Mouse (Mus musculus) midbrain, embryonic 14.5 days (tissue): ENCODE data around the gene Lipa. TPM values are rescaled to one million over a fixed set of nuclear protein-coding genes. Genes with fewer than 3 reads are reported as not detected.

Source experiments
- ATAC-seq: fragments of 200-750 bp; cut with Nextera tagmentation; 2 replicates; pipeline ENCODE4 v1.8.0; 2017; ENCODE audit warnings: moderate number of reproducible peaks, moderate library complexity; ENCODE audit not compliant: low FRiP score, low TSS enrichment
- DNase-seq: peaks from one replicate; pipeline ENCODE4 v3.0.0-alpha.2; 2015
- H3K27ac ChIP-seq: fragments of 300-500 bp; sonication (generic); replicated peaks from 2 replicates; pipeline ENCODE4 v1.5.1; 2014; ENCODE audit warnings: mild to moderate bottlenecking, low read depth, low read length, moderate library complexity
- H3K27me3 ChIP-seq: fragments of 300-500 bp; sonication (generic); 2 replicates; pipeline ENCODE4 v1.6.1; 2014; ENCODE audit warnings: low read length, control low read depth, mixed read lengths; ENCODE audit not compliant: control insufficient read depth, insufficient read depth
- H3K36me3 ChIP-seq: fragments of 300-500 bp; sonication (generic); 2 replicates; pipeline ENCODE4 v1.6.1; 2014; ENCODE audit warnings: low read length, control low read depth; ENCODE audit not compliant: control insufficient read depth, insufficient read depth
- H3K4me1 ChIP-seq: fragments of 300-500 bp; sonication (generic); 2 replicates; pipeline ENCODE4 v1.6.1; 2014; ENCODE audit warnings: mild to moderate bottlenecking, antibody characterized with exemption, low read length, control low read depth; ENCODE audit not compliant: control insufficient read depth, insufficient read depth
- H3K4me2 ChIP-seq: fragments of 300-500 bp; sonication (generic); 2 replicates; pipeline ENCODE4 v1.6.1; 2014; ENCODE audit warnings: mild to moderate bottlenecking, low read length, moderate library complexity
- H3K4me3 ChIP-seq: fragments of 300-500 bp; sonication (generic); replicated peaks from 2 replicates; pipeline ENCODE4 v1.5.1; 2014; ENCODE audit warnings: low read depth, low read length
- H3K9ac ChIP-seq: fragments of 300-500 bp; sonication (generic); replicated peaks from 2 replicates; pipeline ENCODE4 v1.6.1; 2014; ENCODE audit warnings: mild to moderate bottlenecking, low read length, moderate library complexity
- H3K9me3 ChIP-seq: fragments of 300-500 bp; sonication (generic); 2 replicates; pipeline ENCODE4 v1.6.1; 2016; ENCODE audit warnings: low read length, control low read depth, mixed read lengths; ENCODE audit not compliant: control insufficient read depth
- WGBS: fragments of 180-500 bp; shearing (Covaris S2); extraction: QIAGEN DNeasy Blood & Tissue Kit; methylation state at CpG from one replicate; pipeline ENCODE4 v1.1.7; 2014; 5-methylcytosine and 5-hydroxymethylcytosine counted together
- polyA plus RNA-seq: library from polyadenylated mRNA; unstranded; fragments of >200 nt; fragmentation: Nextera tagmentation; extraction: Ambion mirVana; gene quantifications from 2 replicates; pipeline ENCODE4 v1.2.1, GENCODE M21; 2014

Lipa gene
- polyA plus RNA-seq, 1 experiment from 2014 or later: 24.8 TPM

DNA sequence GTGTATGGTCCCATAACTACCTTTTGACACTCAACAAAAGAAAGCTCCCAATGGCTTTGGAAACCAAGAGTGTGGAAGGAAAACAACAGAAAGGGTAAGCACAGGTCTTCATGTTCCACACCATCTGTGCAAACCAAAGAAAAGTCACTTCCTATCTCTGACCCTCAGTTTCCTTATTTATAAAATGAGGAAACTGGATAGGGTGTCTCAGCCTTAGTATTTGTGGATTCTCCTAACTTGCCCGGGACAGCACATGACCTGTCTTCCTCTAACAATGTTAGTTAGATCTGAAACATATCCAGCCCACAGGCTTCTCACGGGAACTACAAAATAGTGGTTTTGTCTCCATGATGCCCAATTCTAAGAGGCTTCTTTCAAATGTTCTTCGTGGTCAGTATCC lies 62.8 kb downstream of the Lipa start:
- no peaks in the 10 kb centered on the region for H3K9me3 ChIP-seq
- no peaks in the 10 kb centered on the region for H3K4me1 ChIP-seq
- H3K4me3 ChIP-seq: no peak overlapping the region
- no peak overlapping the region for H3K9ac ChIP-seq
- no peak overlapping the region for H3K4me2 ChIP-seq
- DNase-seq: no peak
- H3K36me3 ChIP-seq: no peaks in the 10 kb centered on the region
- WGBS: 84% methylated on average over 3 of the region's 3 CpGs
- H3K27ac ChIP-seq: no peak overlapping the region
- no peaks in the 10 kb centered on the region for H3K27me3 ChIP-seq
- ATAC-seq: no peak

DNA sequence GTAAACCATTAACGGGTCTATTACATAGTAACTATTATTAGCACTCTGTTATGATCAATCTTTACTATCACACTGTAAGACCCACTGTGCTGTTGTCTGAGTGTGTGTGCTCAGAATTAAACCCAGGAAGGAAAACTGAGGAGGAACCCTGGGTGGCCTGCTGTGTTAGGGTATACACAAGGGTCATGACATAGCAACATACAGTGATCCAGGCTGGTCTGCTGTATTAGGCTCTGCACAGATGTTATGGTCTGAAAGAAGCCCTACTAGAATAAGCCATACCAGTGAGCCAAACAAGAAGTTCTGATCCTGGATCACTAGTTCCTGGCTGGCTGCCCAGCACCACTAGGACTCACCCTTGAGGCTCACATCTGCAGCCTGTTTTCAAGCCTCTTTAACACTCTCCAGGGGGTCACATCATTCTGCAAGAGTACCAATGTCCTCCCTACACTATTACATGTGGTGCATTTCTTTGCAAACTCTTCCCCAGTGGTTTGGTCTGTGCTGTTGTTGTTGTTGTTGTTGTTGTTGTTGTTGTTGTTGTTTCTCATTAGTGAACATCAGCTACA lies 65.7 kb downstream of the Lipa start:
- no peak for DNase-seq
- WGBS: 90% methylated on average over 1 of the region's 1 CpGs
- no peak overlapping the region for H3K27ac ChIP-seq

DNA sequence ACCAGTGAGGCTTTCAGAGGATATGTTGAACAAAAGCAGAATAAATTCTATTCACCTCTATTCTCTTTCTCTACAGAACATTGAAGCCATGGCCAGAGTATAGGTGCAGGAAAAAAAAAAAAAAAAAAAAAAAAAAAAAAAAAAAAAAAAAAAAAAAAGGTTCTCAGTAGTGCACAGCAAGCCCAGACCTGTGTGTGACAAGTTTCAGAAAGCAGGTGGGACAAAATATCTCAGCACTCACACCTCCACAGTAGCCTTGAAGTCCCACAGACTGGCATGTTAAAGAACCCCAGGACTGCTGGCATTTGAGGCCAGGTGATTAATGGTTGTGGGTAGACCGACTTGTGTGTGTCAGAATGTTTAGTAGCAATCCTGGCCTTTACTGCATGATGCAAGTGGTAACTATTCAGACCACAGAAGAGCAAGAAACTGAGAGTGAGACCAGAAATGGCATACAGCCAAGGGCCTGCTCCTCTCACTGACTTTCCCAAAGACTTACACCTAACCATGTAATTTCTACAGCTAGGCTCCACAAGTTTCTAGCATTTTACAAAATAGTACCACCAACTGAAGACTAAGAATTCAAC lies 76.4 kb downstream of the Lipa start:
- Histone ChIP-seq H3K4me2 (no peak overlapping the region), H3K9me3 (no peaks in the 10 kb centered on the region), H3K36me3 (no peaks in the 10 kb centered on the region), H3K4me3 (no peak overlapping the region), H3K9ac (no peak overlapping the region), H3K27me3 (no peaks in the 10 kb centered on the region), H3K27ac (no peak overlapping the region), H3K4me1 (no peaks in the 10 kb centered on the region)
- ATAC-seq (no peak), DNase-seq (no peak)
- 90% methylated on average over 1 of the region's 1 CpGs for WGBS

More for the DNA sequence above, 65.7 kb downstream of the Lipa start:
- Histone ChIP-seq H3K9ac (no peak overlapping the region), H3K9me3 (no peaks in the 10 kb centered on the region), H3K36me3 (no peaks in the 10 kb centered on the region), H3K4me1 (no peaks in the 10 kb centered on the region), H3K4me2 (no peak overlapping the region), H3K27me3 (no peaks in the 10 kb centered on the region), H3K4me3 (no peak overlapping the region)
- ATAC-seq: no peak

DNA sequence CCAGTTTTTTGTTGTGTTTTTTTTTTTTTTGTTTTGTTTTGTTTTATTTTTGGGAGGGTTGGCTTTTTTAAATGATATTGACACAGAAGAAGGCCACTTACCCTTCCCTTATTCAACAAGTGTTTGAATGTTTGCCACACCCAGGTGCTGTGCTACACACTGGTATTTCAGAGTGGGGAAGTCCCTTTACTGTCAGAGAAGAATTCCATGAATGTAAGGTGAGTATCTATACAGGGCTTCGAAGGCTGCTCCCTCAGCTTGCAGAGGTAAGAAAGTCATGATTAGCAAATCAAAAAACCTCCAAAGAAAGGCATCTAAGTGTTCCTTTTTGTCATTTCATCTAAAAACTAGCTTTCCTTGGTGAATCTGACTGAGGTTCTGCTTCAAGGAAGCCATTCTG lies 78.4 kb downstream of the Lipa start:
- Histone ChIP-seq H3K9ac (no peak overlapping the region), H3K4me3 (no peak overlapping the region), H3K27me3 (no peaks in the 10 kb centered on the region), H3K27ac (no peak overlapping the region), H3K4me2 (no peak overlapping the region), H3K36me3 (no peaks in the 10 kb centered on the region), H3K9me3 (no peaks in the 10 kb centered on the region), H3K4me1 (no peaks in the 10 kb centered on the region)
- no peak for DNase-seq
- WGBS: 86% methylated on average over 1 of the region's 1 CpGs
- no peak for ATAC-seq

DNA sequence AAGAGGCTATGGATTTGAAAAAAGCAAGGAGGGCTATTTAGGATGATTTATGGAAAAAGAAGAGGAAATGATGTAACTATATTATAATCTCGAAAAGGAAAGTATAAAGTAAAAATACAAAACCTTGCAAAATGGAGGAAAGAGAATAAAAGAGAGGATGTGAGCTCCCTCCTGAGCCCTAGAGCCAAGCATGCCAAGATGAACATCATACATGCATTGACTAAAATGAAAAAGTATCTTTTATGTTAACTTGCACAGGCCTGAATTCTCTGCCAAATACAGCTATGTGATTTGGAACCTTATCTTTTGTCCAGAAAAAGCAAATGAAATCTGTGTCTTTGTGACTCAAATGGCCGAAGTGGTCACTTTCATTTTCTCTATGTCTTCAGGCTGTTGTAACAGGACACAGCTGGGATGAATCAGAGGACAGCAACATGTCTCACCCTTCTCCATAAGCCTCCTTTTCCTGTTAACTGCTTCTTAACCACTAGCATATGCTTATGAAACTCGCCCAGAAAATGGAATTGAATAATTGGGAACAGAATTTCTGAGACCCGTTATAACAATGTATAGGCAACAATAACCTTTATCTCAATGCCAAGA lies 81.8 kb downstream of the Lipa start:
- 79% methylated on average over 4 of the region's 4 CpGs for WGBS
- Histone ChIP-seq H3K27ac (no peak overlapping the region), H3K4me3 (no peak overlapping the region), H3K4me2 (no peak overlapping the region), H3K36me3 (no peaks in the 10 kb centered on the region), H3K4me1 (no peaks in the 10 kb centered on the region), H3K27me3 (no peaks in the 10 kb centered on the region), H3K9ac (no peak overlapping the region), H3K9me3 (no peaks in the 10 kb centered on the region)
- DNase-seq (no peak), ATAC-seq (no peak)

DNA sequence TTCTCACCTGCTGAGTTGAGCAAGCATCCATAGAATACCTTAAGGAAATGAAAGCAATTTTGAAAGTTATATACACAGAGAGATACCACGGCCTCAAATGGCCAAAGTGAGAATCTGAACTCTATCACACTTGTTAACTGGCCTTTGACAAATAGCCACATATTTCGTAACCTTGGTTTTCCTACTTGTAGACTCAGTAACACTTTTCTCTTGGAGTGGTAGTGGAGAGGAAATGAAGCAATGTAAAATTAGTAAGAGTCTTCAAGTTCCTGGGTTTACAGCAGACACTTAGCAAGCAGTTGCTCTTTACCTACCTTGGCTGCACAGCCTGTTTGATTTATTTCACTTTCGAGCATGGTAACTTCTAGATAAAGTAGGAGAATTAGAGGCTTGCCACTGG lies 82.5 kb downstream of the Lipa start:
- Histone ChIP-seq H3K9ac (no peak overlapping the region), H3K4me1 (no peaks in the 10 kb centered on the region), H3K27me3 (no peaks in the 10 kb centered on the region), H3K4me3 (no peak overlapping the region), H3K36me3 (no peaks in the 10 kb centered on the region), H3K4me2 (no peak overlapping the region), H3K9me3 (no peaks in the 10 kb centered on the region), H3K27ac (no peak overlapping the region)
- ATAC-seq (no peak), DNase-seq (no peak)
- 89% methylated on average over 3 of the region's 3 CpGs for WGBS

Other genes starting within 250 kb of the Lipa start
- gene Fas, start 236.8 kb downstream of the Lipa start, polyA plus RNA-seq: 0.81 and 0.84 TPM in 2 replicates
- gene Ch25h, start 52.3 kb downstream of the Lipa start, polyA plus RNA-seq: 0.16 and 0.25 TPM in 2 replicates
- 3.1 and 7.9 TPM in 2 replicates for gene Ifit2, start 23.2 kb upstream of the Lipa start, polyA plus RNA-seq
- gene Ifit3, start 56.1 kb upstream of the Lipa start, polyA plus RNA-seq: 0.15 and 8.8 TPM in 2 replicates
- 0.98 and 1.3 TPM in 2 replicates for gene Ifit1bl1, start 74.5 kb upstream of the Lipa start, polyA plus RNA-seq
- 1.2 TPM in 1 of 2 replicates, not detected in the other for gene Ifit3b, start 80.5 kb upstream of the Lipa start, polyA plus RNA-seq
- gene Ifit1bl2, start 113.3 kb upstream of the Lipa start, polyA plus RNA-seq: 0.30 and 0.55 TPM in 2 replicates
- gene Ifit1, start 113.4 kb upstream of the Lipa start, polyA plus RNA-seq: 0.16 and 3.5 TPM in 2 replicates
- gene Slc16a12, start 219.8 kb upstream of the Lipa start, polyA plus RNA-seq: 0.51 and 4.1 TPM in 2 replicates